Mouse (Mus musculus): ENCODE results near the gene Rab37. TPM values are rescaled to one million over a fixed set of nuclear protein-coding genes. Genes with fewer than 3 reads are reported as not detected.

Rab37 gene
- polyA plus RNA-seq, 1 experiment from 2014 or later = 0.61 TPM

- H3K9me3 ChIP-seq (ENCODE audit: control insufficient read depth, low read length) = no peaks in the 10 kb centered on the region
- DNase-seq (ENCODE audit: low spot score, missing footprints) (no peak), ATAC-seq (ENCODE audit: low FRiP score) (no peak)
- no peak overlapping the region for H3K4me3 ChIP-seq (ENCODE audit: low read depth, low read length)
- no peaks in the 10 kb centered on the region for H3K36me3 ChIP-seq (ENCODE audit: control insufficient read depth, insufficient read depth, low read length)
- H3K9ac ChIP-seq (ENCODE audit: low read length) = no peak overlapping the region
- 86% methylated on average over 5 of the region's 5 CpGs for WGBS
- H3K27ac ChIP-seq (ENCODE audit: low read depth, low read length) = no peak overlapping the region
- H3K4me2 ChIP-seq = no peak overlapping the region
- no peaks in the 10 kb centered on the region for H3K4me1 ChIP-seq (ENCODE audit: control insufficient read depth, insufficient read depth, low read length)
- no peaks in the 10 kb centered on the region for H3K27me3 ChIP-seq (ENCODE audit: control insufficient read depth, insufficient read depth, low read length)
Measured at GRCm38 (mm10) chr11:115138597-115139262, 47.5 kb downstream of the Rab37 start.

- H3K4me3 ChIP-seq (ENCODE audit: low read depth, low read length) = no peak overlapping the region
- no peak for DNase-seq (ENCODE audit: low spot score, missing footprints)
- no peaks in the 10 kb centered on the region for H3K4me1 ChIP-seq (ENCODE audit: control insufficient read depth, insufficient read depth, low read length)
- 84% methylated on average over 2 of the region's 2 CpGs for WGBS
- no peak overlapping the region for H3K27ac ChIP-seq (ENCODE audit: low read depth, low read length)
- no peak for ATAC-seq (ENCODE audit: low FRiP score)
- no peaks in the 10 kb centered on the region for H3K36me3 ChIP-seq (ENCODE audit: control insufficient read depth, insufficient read depth, low read length)
- no peak overlapping the region for H3K4me2 ChIP-seq
- H3K9ac ChIP-seq (ENCODE audit: low read length) = no peak overlapping the region
- no peaks in the 10 kb centered on the region for H3K27me3 ChIP-seq (ENCODE audit: control insufficient read depth, insufficient read depth, low read length)
- H3K9me3 ChIP-seq (ENCODE audit: control insufficient read depth, low read length) = no peaks in the 10 kb centered on the region
Measured at GRCm38 (mm10) chr11:115141970-115142369, 50.7 kb downstream of the Rab37 start.

- Histone ChIP-seq H3K36me3 (ENCODE audit: control insufficient read depth, insufficient read depth, low read length) (no peaks in the 10 kb centered on the region), H3K27me3 (ENCODE audit: control insufficient read depth, insufficient read depth, low read length) (peaks cover 2% of the 10 kb centered on the region; the same call in 1 of the 2 replicates), H3K4me2 (no peak overlapping the region), H3K27ac (ENCODE audit: low read depth, low read length) (no peak overlapping the region), H3K9me3 (ENCODE audit: control insufficient read depth, low read length) (no peaks in the 10 kb centered on the region), H3K4me1 (ENCODE audit: control insufficient read depth, insufficient read depth, low read length) (no peaks in the 10 kb centered on the region; the same call in 1 of the 2 replicates), H3K4me3 (ENCODE audit: low read depth, low read length) (no peak overlapping the region), H3K9ac (ENCODE audit: low read length) (no peak overlapping the region)
- DNase-seq (ENCODE audit: low spot score, missing footprints) (no peak), ATAC-seq (ENCODE audit: low FRiP score) (no peak)
- WGBS = 81% methylated on average over 4 of the region's 4 CpGs
Measured at GRCm38 (mm10) chr11:115147813-115148212, 56.6 kb downstream of the Rab37 start.

- no peak for ATAC-seq (ENCODE audit: low FRiP score)
- Histone ChIP-seq H3K4me2 (no peak overlapping the region), H3K4me1 (ENCODE audit: control insufficient read depth, insufficient read depth, low read length) (peaks cover 3% of the 10 kb centered on the region), H3K36me3 (ENCODE audit: control insufficient read depth, insufficient read depth, low read length) (no peaks in the 10 kb centered on the region), H3K9ac (ENCODE audit: low read length) (no peak overlapping the region), H3K9me3 (ENCODE audit: control insufficient read depth, low read length) (no peaks in the 10 kb centered on the region), H3K27me3 (ENCODE audit: control insufficient read depth, insufficient read depth, low read length) (peaks cover 27% of the 10 kb centered on the region), H3K4me3 (ENCODE audit: low read depth, low read length) (no peak overlapping the region), H3K27ac (ENCODE audit: low read depth, low read length) (no peak overlapping the region)
- WGBS = 89% methylated on average over 6 of the region's 6 CpGs
- no peak for DNase-seq (ENCODE audit: low spot score, missing footprints)
Measured at GRCm38 (mm10) chr11:115150741-115151254, 59.6 kb downstream of the Rab37 start.

GRCm38 (mm10) chr11:115151755-115152429, 60.7 kb downstream of the Rab37 start:
- DNase-seq (ENCODE audit: low spot score, missing footprints) = peak; percentile 99
- H3K27ac ChIP-seq (ENCODE audit: low read depth, low read length) = no peak overlapping the region
- H3K4me2 ChIP-seq = peak overlapping the region; percentile 53
- H3K9me3 ChIP-seq (ENCODE audit: control insufficient read depth, low read length) = no peaks in the 10 kb centered on the region
- 7% methylated on average over 15 of the region's 15 CpGs for WGBS
- H3K27me3 ChIP-seq (ENCODE audit: control insufficient read depth, insufficient read depth, low read length) = peaks cover 29% of the 10 kb centered on the region
- H3K4me3 ChIP-seq (ENCODE audit: low read depth, low read length) = peak overlapping the region; percentile 32
- no peaks in the 10 kb centered on the region for H3K36me3 ChIP-seq (ENCODE audit: control insufficient read depth, insufficient read depth, low read length)
- peak; percentile 82 for ATAC-seq (ENCODE audit: low FRiP score)
- peak overlapping the region; percentile 53 for H3K9ac ChIP-seq (ENCODE audit: low read length)
- H3K4me1 ChIP-seq (ENCODE audit: control insufficient read depth, insufficient read depth, low read length) = peaks cover 3% of the 10 kb centered on the region

GRCm38 (mm10) chr11:115153088-115153487, 61.9 kb downstream of the Rab37 start:
- no peak for ATAC-seq (ENCODE audit: low FRiP score)
- Histone ChIP-seq H3K27ac (ENCODE audit: low read depth, low read length) (no peak overlapping the region), H3K4me3 (ENCODE audit: low read depth, low read length) (no peak overlapping the region), H3K27me3 (ENCODE audit: control insufficient read depth, insufficient read depth, low read length) (peaks cover 29% of the 10 kb centered on the region), H3K9ac (ENCODE audit: low read length) (no peak overlapping the region), H3K4me2 (no peak overlapping the region), H3K9me3 (ENCODE audit: control insufficient read depth, low read length) (no peaks in the 10 kb centered on the region), H3K4me1 (ENCODE audit: control insufficient read depth, insufficient read depth, low read length) (peaks cover 3% of the 10 kb centered on the region), H3K36me3 (ENCODE audit: control insufficient read depth, insufficient read depth, low read length) (no peaks in the 10 kb centered on the region)
- no peak for DNase-seq (ENCODE audit: low spot score, missing footprints)
- WGBS = 82% methylated on average over 9 of the region's 9 CpGs

- Histone ChIP-seq H3K27me3 (ENCODE audit: control insufficient read depth, insufficient read depth, low read length) (peaks cover 29% of the 10 kb centered on the region), H3K4me2 (peak overlapping the region; percentile 32), H3K4me3 (ENCODE audit: low read depth, low read length) (peak overlapping the region; percentile 18), H3K4me1 (ENCODE audit: control insufficient read depth, insufficient read depth, low read length) (peaks cover 3% of the 10 kb centered on the region), H3K27ac (ENCODE audit: low read depth, low read length) (no peak overlapping the region), H3K9ac (ENCODE audit: low read length) (no peak overlapping the region), H3K9me3 (ENCODE audit: control insufficient read depth, low read length) (no peaks in the 10 kb centered on the region), H3K36me3 (ENCODE audit: control insufficient read depth, insufficient read depth, low read length) (no peaks in the 10 kb centered on the region)
- DNase-seq (ENCODE audit: low spot score, missing footprints) (peak; percentile 93), ATAC-seq (ENCODE audit: low FRiP score) (peak; percentile 68)
- 1% methylated on average over 34 of the region's 35 CpGs for WGBS
Measured at GRCm38 (mm10) chr11:115153699-115154292, 62.6 kb downstream of the Rab37 start.

GRCm38 (mm10) chr11:115155053-115155634, 63.9 kb downstream of the Rab37 start:
- Histone ChIP-seq H3K27ac (ENCODE audit: low read depth, low read length) (no peak overlapping the region), H3K4me3 (ENCODE audit: low read depth, low read length) (no peak overlapping the region), H3K4me1 (ENCODE audit: control insufficient read depth, insufficient read depth, low read length) (peaks cover 3% of the 10 kb centered on the region), H3K36me3 (ENCODE audit: control insufficient read depth, insufficient read depth, low read length) (no peaks in the 10 kb centered on the region), H3K27me3 (ENCODE audit: control insufficient read depth, insufficient read depth, low read length) (peaks cover 29% of the 10 kb centered on the region), H3K4me2 (no peak overlapping the region), H3K9ac (ENCODE audit: low read length) (no peak overlapping the region), H3K9me3 (ENCODE audit: control insufficient read depth, low read length) (no peaks in the 10 kb centered on the region)
- WGBS = 16% methylated on average over 5 of the region's 5 CpGs
- no peak for DNase-seq (ENCODE audit: low spot score, missing footprints)
- no peak for ATAC-seq (ENCODE audit: low FRiP score)

All from midbrain, embryonic 11.5 days (tissue).